Mouse (Mus musculus): ENCODE results near the gene Vash2. TPM values are rescaled to one million over a fixed set of nuclear protein-coding genes. Genes with fewer than 3 reads are reported as not detected.

The Vash2 gene
- polyA plus RNA-seq, 1 experiment = 1.9 TPM

GRCm38 (mm10) chr1:191008707-191009106 lies 29.6 kb upstream of the Vash2 start:
- TF ChIP-seq CTCF (IDR thresholded peaks at IDR 0.05; ENCODE audit: extremely low read depth, insufficient read depth, low read length) (0 out of 2 replicates have a peak, but pooled peaks have one; percentile 17), POLR2A (IDR thresholded peaks at IDR 0.05; ENCODE audit: extremely low read depth, insufficient read depth, low read length) (no peak)
- Histone ChIP-seq H3K4me3 (ENCODE audit: insufficient read depth, low read length) (no peak overlapping the region), H3K4me1 (ENCODE audit: control insufficient read depth, insufficient read depth, low read length) (no peaks in the 10 kb centered on the region), H3K27ac (ENCODE audit: insufficient read depth, low read length) (no peak overlapping the region)

GRCm38 (mm10) chr1:191002201-191002600 lies 23.1 kb upstream of the Vash2 start:
- Histone ChIP-seq H3K4me1 (ENCODE audit: control insufficient read depth, insufficient read depth, low read length) (no peaks in the 10 kb centered on the region), H3K27ac (ENCODE audit: insufficient read depth, low read length) (no peak overlapping the region), H3K4me3 (ENCODE audit: insufficient read depth, low read length) (no peak overlapping the region)
- TF ChIP-seq CTCF (IDR thresholded peaks at IDR 0.05; ENCODE audit: extremely low read depth, insufficient read depth, low read length) (peak; percentile 27; the same call in 1 of the 2 replicates), POLR2A (IDR thresholded peaks at IDR 0.05; ENCODE audit: extremely low read depth, insufficient read depth, low read length) (no peak)

GRCm38 (mm10) chr1:191000686-191001085 lies 21.6 kb upstream of the Vash2 start:
- no peaks in the 10 kb centered on the region for H3K4me1 ChIP-seq (ENCODE audit: control insufficient read depth, insufficient read depth, low read length)
- TF ChIP-seq CTCF (IDR thresholded peaks at IDR 0.05; ENCODE audit: extremely low read depth, insufficient read depth, low read length) = no peak
- no peak for TF ChIP-seq POLR2A (IDR thresholded peaks at IDR 0.05; ENCODE audit: extremely low read depth, insufficient read depth, low read length)
- H3K4me3 ChIP-seq (ENCODE audit: insufficient read depth, low read length) = no peak overlapping the region
- H3K27ac ChIP-seq (ENCODE audit: insufficient read depth, low read length) = no peak overlapping the region

- H3K4me3 ChIP-seq (ENCODE audit: insufficient read depth, low read length) = no peak overlapping the region
- H3K27ac ChIP-seq (ENCODE audit: insufficient read depth, low read length) = no peak overlapping the region
- no peaks in the 10 kb centered on the region for H3K4me1 ChIP-seq (ENCODE audit: control insufficient read depth, insufficient read depth, low read length)
- TF ChIP-seq CTCF (IDR thresholded peaks at IDR 0.05; ENCODE audit: extremely low read depth, insufficient read depth, low read length) = no peak
- TF ChIP-seq POLR2A (IDR thresholded peaks at IDR 0.05; ENCODE audit: extremely low read depth, insufficient read depth, low read length) = no peak
Measured at GRCm38 (mm10) chr1:190998027-190998426, 18.9 kb upstream of the Vash2 start.

GRCm38 (mm10) chr1:190996346-190996877 lies 17.3 kb upstream of the Vash2 start:
- H3K27ac ChIP-seq (ENCODE audit: insufficient read depth, low read length) = no peak overlapping the region
- no peaks in the 10 kb centered on the region for H3K4me1 ChIP-seq (ENCODE audit: control insufficient read depth, insufficient read depth, low read length)
- peak; percentile 29; the same call in 1 of the 2 replicates for TF ChIP-seq CTCF (IDR thresholded peaks at IDR 0.05; ENCODE audit: extremely low read depth, insufficient read depth, low read length)
- TF ChIP-seq POLR2A (IDR thresholded peaks at IDR 0.05; ENCODE audit: extremely low read depth, insufficient read depth, low read length) = no peak
- no peak overlapping the region for H3K4me3 ChIP-seq (ENCODE audit: insufficient read depth, low read length)

GRCm38 (mm10) chr1:190995548-190995947 lies 16.5 kb upstream of the Vash2 start:
- TF ChIP-seq POLR2A (IDR thresholded peaks at IDR 0.05; ENCODE audit: extremely low read depth, insufficient read depth, low read length) = no peak
- no peak for TF ChIP-seq CTCF (IDR thresholded peaks at IDR 0.05; ENCODE audit: extremely low read depth, insufficient read depth, low read length)
- Histone ChIP-seq H3K4me1 (ENCODE audit: control insufficient read depth, insufficient read depth, low read length) (no peaks in the 10 kb centered on the region), H3K4me3 (ENCODE audit: insufficient read depth, low read length) (no peak overlapping the region), H3K27ac (ENCODE audit: insufficient read depth, low read length) (no peak overlapping the region)

GRCm38 (mm10) chr1:190989437-190990082 lies 10.5 kb upstream of the Vash2 start:
- H3K4me3 ChIP-seq (ENCODE audit: insufficient read depth, low read length) = no peak overlapping the region
- no peak overlapping the region for H3K27ac ChIP-seq (ENCODE audit: insufficient read depth, low read length)
- no peak for TF ChIP-seq POLR2A (IDR thresholded peaks at IDR 0.05; ENCODE audit: extremely low read depth, insufficient read depth, low read length)
- TF ChIP-seq CTCF (IDR thresholded peaks at IDR 0.05; ENCODE audit: extremely low read depth, insufficient read depth, low read length) = 0 out of 2 replicates have a peak, but pooled peaks have one; percentile 27
- H3K4me1 ChIP-seq (ENCODE audit: control insufficient read depth, insufficient read depth, low read length) = no peaks in the 10 kb centered on the region

- H3K4me3 ChIP-seq (ENCODE audit: insufficient read depth, low read length) = no peak overlapping the region
- H3K27ac ChIP-seq (ENCODE audit: insufficient read depth, low read length) = no peak overlapping the region
- H3K4me1 ChIP-seq (ENCODE audit: control insufficient read depth, insufficient read depth, low read length) = no peaks in the 10 kb centered on the region
- no peak for TF ChIP-seq CTCF (IDR thresholded peaks at IDR 0.05; ENCODE audit: extremely low read depth, insufficient read depth, low read length)
Measured at GRCm38 (mm10) chr1:190981412-190981811, 2.3 kb upstream of the Vash2 start.

GRCm38 (mm10) chr1:190980470-190980869 lies 1.4 kb upstream of the Vash2 start:
- no peak overlapping the region for H3K4me3 ChIP-seq (ENCODE audit: insufficient read depth, low read length)

GRCm38 (mm10) chr1:190978511-190979073 lies 504 bp downstream of the Vash2 start:
- TF ChIP-seq CTCF (IDR thresholded peaks at IDR 0.05; ENCODE audit: extremely low read depth, insufficient read depth, low read length) (no peak), POLR2A (IDR thresholded peaks at IDR 0.05; ENCODE audit: extremely low read depth, insufficient read depth, low read length) (no peak)
- Histone ChIP-seq H3K4me1 (ENCODE audit: control insufficient read depth, insufficient read depth, low read length) (no peaks in the 10 kb centered on the region), H3K27ac (ENCODE audit: insufficient read depth, low read length) (no peak overlapping the region), H3K4me3 (ENCODE audit: insufficient read depth, low read length) (peak overlapping the region; percentile 40)

More at GRCm38 (mm10) chr1:190980470-190980869, 1.4 kb upstream of the Vash2 start:
- Histone ChIP-seq H3K27ac (ENCODE audit: insufficient read depth, low read length) (no peak overlapping the region), H3K4me1 (ENCODE audit: control insufficient read depth, insufficient read depth, low read length) (no peaks in the 10 kb centered on the region)
- TF ChIP-seq CTCF (IDR thresholded peaks at IDR 0.05; ENCODE audit: extremely low read depth, insufficient read depth, low read length) = no peak
- TF ChIP-seq POLR2A (IDR thresholded peaks at IDR 0.05; ENCODE audit: extremely low read depth, insufficient read depth, low read length) = no peak
